Mouse (Mus musculus) cerebellum, adult 11-12 months (tissue): ENCODE measurements around the gene Map3k5.

Experiments
- DNase-seq: peaks from one replicate; pipeline ENCODE4 v3.0.0; 2022

The Map3k5 gene

GRCm38 (mm10) chr10:20010018-20010417 is 75.7 kb downstream of the Map3k5 start:
- DNase-seq: no peak

GRCm38 (mm10) chr10:20018406-20018805 is 84.1 kb downstream of the Map3k5 start:
- peak; percentile 91 for DNase-seq

GRCm38 (mm10) chr10:20018806-20019205 is 84.5 kb downstream of the Map3k5 start:
- no peak for DNase-seq

GRCm38 (mm10) chr10:20021256-20021655 is 87.0 kb downstream of the Map3k5 start:
- DNase-seq: no peak

GRCm38 (mm10) chr10:20021670-20022468 is 87.6 kb downstream of the Map3k5 start:
- DNase-seq: no peak

- peak; percentile 45 for DNase-seq
Measured at GRCm38 (mm10) chr10:20022608-20023340, 88.5 kb downstream of the Map3k5 start.

- peak; percentile 91 for DNase-seq
Measured at GRCm38 (mm10) chr10:20023524-20023923, 89.3 kb downstream of the Map3k5 start.

- DNase-seq: no peak
Measured at GRCm38 (mm10) chr10:20024891-20025290, 90.6 kb downstream of the Map3k5 start.

GRCm38 (mm10) chr10:20025781-20026520 is 91.7 kb downstream of the Map3k5 start:
- DNase-seq: no peak

GRCm38 (mm10) chr10:20030703-20031102 is 96.4 kb downstream of the Map3k5 start:
- DNase-seq: no peak

- peak; percentile 91 for DNase-seq
Measured at GRCm38 (mm10) chr10:20031936-20032335, 97.7 kb downstream of the Map3k5 start.

GRCm38 (mm10) chr10:20036375-20036774 is 102.1 kb downstream of the Map3k5 start:
- DNase-seq: no peak

- DNase-seq: no peak
Measured at GRCm38 (mm10) chr10:20036846-20037245, 102.6 kb downstream of the Map3k5 start.

GRCm38 (mm10) chr10:20039531-20039930 is 105.3 kb downstream of the Map3k5 start:
- DNase-seq: no peak

GRCm38 (mm10) chr10:20040116-20040515 is 105.8 kb downstream of the Map3k5 start:
- DNase-seq: no peak

GRCm38 (mm10) chr10:20040677-20041076 is 106.4 kb downstream of the Map3k5 start:
- no peak for DNase-seq

- DNase-seq: peak; percentile 58
Measured at GRCm38 (mm10) chr10:20042081-20042480, 107.8 kb downstream of the Map3k5 start.

- no peak for DNase-seq
Measured at GRCm38 (mm10) chr10:20044051-20044450, 109.8 kb downstream of the Map3k5 start.

- no peak for DNase-seq
Measured at GRCm38 (mm10) chr10:20045733-20046495, 111.6 kb downstream of the Map3k5 start.

- no peak for DNase-seq
Measured at GRCm38 (mm10) chr10:20056859-20057644, 122.8 kb downstream of the Map3k5 start.

GRCm38 (mm10) chr10:20058031-20058430 is 123.8 kb downstream of the Map3k5 start:
- DNase-seq: no peak

GRCm38 (mm10) chr10:20058841-20059240 is 124.6 kb downstream of the Map3k5 start:
- DNase-seq: no peak
